Mouse (Mus musculus) skeletal muscle tissue, adult 2 months (tissue): ENCODE measurements around the gene Bcat2.

Source experiments
- DNase-seq: peaks from one replicate; pipeline ENCODE4 v3.0.0-alpha.2; 2012; ENCODE audit warnings: low read depth, low spot score

The Bcat2 gene

GRCm38 (mm10) chr7:45626571-45627076 is 56.7 kb downstream of the Bcat2 start:
- no peak for DNase-seq

GRCm38 (mm10) chr7:45627261-45627660 is 57.3 kb downstream of the Bcat2 start, which contains the start of gene Rasip1:
Rasip1 (plus strand) TSS chr7:45627488.
- no peak for DNase-seq

- peak; percentile 84 for DNase-seq
Observed at GRCm38 (mm10) chr7:45628364-45629294, 58.7 kb downstream of the Bcat2 start.

GRCm38 (mm10) chr7:45630064-45630907 is 60.3 kb downstream of the Bcat2 start:
- no peak for DNase-seq

GRCm38 (mm10) chr7:45632499-45632898 is 62.5 kb downstream of the Bcat2 start:
- no peak for DNase-seq

GRCm38 (mm10) chr7:45634946-45635681 is 65.2 kb downstream of the Bcat2 start:
- no peak for DNase-seq

GRCm38 (mm10) chr7:45635711-45636688 is 66.0 kb downstream of the Bcat2 start:
- no peak for DNase-seq

GRCm38 (mm10) chr7:45637710-45638109 is 67.8 kb downstream of the Bcat2 start:
- DNase-seq = no peak

GRCm38 (mm10) chr7:45638623-45639401 is 68.9 kb downstream of the Bcat2 start:
- peak; percentile 98 for DNase-seq
